Mouse (Mus musculus) R1 (cell line): Measurements from ENCODE around the gene Spred3.
A peak's percentile ranks its signal among the peaks of the same experiment; 100 is the strongest.
"Not testable (repeated sequence)": the region's sequence is repeated elsewhere in the genome, so short reads cannot be mapped to it uniquely, and the experiment has no call there.

Experiments
- DNase-seq: peaks from one replicate; pipeline ENCODE4 v3.0.0-alpha.2; 2018; ENCODE audit warnings: low read depth, low spot score

Spred3 gene

GRCm38 (mm10) chr7:29169231-29170065 lies 763 bp downstream of the Spred3 start:
- peak; percentile 97 for DNase-seq

GRCm38 (mm10) chr7:29168791-29169230 lies 1.4 kb downstream of the Spred3 start:
- peak; percentile 52 for DNase-seq

DNA sequence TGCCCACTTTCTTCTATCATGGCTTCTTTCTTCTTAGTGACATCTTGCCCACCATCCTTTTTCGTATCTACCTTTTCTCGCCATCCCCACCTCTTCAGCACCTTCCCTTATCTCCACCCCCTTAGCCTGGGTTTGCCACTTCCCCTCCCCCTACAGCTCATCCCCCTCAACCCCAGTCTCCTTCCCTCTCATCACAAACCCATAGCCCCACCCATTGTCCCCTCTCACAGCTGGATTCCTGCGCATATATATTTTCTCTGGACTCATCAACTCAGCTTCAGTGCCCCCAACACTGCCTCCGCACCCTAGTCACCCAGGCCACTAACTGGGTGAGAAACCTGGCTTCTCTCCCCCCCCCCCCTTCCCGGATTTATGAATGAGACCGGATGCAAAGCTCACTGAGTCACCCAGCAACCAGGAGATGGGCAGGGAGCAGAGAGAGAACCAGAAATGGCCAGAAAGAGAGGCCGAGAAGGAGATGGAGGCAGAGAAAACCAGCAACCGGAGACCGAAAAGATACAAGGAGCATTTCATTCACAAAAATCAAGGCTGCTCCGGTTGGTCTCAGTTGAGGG lies 2.0 kb downstream of the Spred3 start:
- peak; percentile 52 for DNase-seq

DNA sequence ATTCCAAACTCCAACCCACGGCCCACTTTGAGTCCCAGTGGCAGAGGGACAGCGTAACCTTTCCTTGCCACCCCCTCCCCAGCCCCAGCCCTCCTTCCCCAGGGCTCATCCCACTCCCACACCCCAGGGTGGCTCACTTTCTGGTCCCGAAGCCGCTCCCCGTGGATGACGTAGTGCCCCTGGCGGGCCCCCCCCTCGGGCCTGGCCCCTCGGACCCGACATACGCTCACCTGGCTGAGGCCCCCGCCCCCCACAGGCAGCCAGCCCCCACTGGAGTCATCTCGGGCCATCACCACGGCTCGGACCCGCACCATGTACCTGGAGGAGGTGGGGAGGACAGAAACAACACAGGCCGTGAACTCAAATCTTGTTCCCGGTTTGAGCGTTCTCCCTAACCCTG lies 2.6 kb downstream of the Spred3 start:
- DNase-seq = no peak

DNA sequence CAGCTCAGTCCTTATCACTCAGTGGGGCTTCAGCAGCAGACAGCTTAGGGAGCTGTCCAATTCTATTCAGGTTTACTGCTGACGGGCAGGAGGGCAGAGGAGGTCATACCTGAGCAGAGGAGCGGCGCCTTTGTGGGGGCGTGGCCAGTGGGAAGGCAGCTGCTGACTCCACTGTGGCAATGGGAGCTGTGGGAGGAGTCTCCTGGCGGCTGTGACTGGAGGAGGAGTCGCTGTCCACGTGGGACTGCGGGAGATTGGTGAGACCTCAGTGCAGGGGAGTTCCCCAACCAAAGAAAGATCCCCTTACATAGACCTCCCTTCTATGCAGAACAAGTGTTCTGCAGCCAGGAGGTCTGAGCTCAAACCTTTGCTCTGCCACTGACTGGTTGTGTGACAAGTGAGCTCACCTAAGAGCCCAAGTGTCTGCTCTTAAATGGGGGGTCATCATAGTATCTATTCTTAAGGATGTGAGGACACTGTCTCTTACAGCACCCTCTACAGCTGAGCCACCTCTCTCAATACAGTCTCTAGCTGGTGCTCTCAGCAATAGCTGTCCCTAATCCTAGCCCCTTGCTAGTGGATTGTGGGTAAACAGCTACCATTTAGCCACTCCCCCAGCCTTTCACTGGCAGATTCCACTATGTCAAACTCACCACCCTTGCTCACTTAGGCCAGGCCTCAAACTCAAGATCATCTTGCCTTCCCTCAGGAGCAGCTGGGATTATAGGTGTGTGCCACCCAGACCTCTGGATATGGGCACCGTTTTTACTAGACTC lies 7.3 kb downstream of the Spred3 start:
- DNase-seq = peak; percentile 99

DNA sequence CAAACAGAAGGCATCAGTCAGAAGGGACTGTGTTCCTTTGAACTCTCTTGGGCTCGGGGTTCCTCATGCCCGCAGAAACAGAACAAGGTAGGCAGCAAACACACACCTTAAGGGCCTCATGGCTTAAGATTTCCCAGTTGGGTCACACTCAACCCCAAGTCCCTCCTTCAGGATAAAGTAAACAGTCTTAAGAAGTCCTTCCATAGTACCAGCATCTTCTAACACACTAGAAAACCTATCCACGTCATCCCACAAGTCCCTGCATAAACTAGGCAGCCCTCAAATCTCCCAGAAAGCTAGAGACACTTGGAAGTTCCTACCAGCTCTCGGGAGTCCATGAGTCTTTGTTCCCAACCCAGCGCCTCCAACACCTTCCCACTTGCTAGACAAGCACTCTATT lies 7.9 kb downstream of the Spred3 start:
- no peak for DNase-seq

DNA sequence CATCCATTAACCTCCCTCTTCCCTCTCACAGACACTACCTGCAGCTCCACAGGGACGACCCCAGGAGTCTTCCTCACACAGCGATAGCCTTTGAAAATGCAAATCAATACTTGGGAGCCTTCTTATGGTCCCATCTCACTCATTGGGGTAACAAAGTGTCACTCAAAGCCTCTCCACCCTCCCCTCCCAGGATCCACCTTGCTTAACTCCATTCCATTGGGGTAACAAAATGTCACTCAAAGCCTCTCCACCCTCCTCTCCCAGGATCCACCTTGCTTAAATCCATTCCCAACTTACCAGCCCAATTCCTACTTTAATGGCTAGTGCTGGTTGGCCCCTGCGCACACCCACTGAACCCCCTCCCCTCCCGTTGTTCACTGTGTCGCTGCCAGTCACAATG lies 11.9 kb downstream of the Spred3 start:
- DNase-seq = peak; percentile 99

- peak; percentile 93 for DNase-seq
Measured at GRCm38 (mm10) chr7:29155838-29156782, 14.1 kb downstream of the Spred3 start, which contains the start of gene Fam98c. Fam98c (minus strand) TSS chr7:29156234.

DNA sequence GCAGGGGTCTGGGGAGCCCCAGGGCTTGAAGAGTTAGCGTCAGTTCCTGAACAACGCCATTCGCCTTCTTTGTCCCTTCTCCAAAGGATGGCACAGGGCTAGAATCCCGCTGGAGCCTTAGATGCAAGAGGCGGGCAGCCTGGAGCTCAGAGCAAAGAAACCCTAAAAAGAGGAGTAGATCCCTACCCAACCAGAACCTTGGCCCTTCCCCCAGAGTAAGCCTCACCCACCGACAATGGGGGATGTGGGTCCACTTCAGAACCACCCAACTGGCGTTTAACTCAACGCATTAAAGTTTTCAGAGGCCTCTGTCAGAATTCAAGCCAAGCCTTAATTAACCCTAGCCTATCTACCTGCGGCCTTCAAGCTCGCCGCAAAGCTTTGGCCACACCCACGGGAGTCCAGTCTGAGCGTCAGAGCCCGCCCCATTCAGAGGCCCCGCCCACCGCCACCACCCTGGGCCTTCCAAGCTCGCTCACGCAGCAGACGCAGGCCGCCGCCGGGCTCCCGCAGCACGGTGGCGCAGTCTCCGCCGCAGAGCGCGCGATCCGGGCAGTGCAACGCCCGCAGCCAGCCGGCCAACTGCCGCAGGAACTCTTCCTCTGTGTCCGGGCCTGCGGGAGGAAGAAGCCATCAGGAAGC lies 14.9 kb downstream of the Spred3 start:
- peak; percentile 93 for DNase-seq

- peak; percentile 86 for DNase-seq
Measured at GRCm38 (mm10) chr7:29154018-29154720, 16.0 kb downstream of the Spred3 start.

DNA sequence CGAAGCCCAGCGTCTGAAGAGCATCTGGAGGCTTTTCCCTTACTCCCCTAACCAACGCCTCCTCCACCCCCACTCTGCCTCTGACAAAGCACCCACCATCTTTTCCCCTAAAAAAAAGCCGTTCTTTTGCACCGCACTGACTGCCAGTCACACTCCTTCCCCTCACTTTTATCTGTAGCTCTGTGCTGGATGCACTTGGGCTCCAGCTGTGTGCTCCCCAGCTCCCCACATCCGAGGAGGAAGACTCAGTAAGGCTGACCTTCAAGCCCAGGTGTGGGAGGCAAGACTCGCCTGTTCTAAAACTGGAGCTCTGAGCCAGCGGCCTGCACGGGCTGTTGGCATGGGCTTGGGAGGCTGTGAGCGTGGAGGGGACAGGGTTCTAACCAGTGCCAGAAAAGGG lies 18.7 kb downstream of the Spred3 start:
- DNase-seq = no peak

GRCm38 (mm10) chr7:29148771-29149170 lies 21.4 kb downstream of the Spred3 start:
- no peak for DNase-seq

- DNase-seq = no peak
Measured at GRCm38 (mm10) chr7:29146625-29147367, 23.4 kb downstream of the Spred3 start.

- peak; percentile 62 for DNase-seq
Measured at GRCm38 (mm10) chr7:29144006-29144405, 26.2 kb downstream of the Spred3 start.

GRCm38 (mm10) chr7:29141416-29141815 lies 28.8 kb downstream of the Spred3 start:
- no peak for DNase-seq

- DNase-seq = not testable (repeated sequence)
Measured at GRCm38 (mm10) chr7:29139237-29139636, 31.0 kb downstream of the Spred3 start.

DNA sequence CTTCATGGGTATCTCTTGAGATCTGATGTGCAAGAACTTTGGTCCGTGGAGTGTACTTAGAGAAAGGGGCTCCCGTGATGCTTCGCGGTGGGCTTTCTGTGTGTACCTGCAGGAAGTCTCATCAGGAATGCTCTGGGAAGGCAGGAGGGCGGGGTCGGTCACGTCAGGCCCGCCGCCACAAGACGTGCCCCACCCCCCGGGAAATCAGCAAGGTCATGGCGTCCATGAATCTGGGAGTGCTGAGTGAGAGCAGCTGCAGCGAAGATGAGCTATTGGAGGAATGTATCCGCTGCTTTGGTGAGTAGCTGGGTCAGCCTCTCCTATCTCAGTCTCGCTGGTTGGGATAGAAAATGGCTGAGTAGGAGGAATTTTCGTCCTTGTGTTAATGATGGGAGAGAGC lies 32.8 kb downstream of the Spred3 start:
- peak; percentile 97 for DNase-seq

DNA sequence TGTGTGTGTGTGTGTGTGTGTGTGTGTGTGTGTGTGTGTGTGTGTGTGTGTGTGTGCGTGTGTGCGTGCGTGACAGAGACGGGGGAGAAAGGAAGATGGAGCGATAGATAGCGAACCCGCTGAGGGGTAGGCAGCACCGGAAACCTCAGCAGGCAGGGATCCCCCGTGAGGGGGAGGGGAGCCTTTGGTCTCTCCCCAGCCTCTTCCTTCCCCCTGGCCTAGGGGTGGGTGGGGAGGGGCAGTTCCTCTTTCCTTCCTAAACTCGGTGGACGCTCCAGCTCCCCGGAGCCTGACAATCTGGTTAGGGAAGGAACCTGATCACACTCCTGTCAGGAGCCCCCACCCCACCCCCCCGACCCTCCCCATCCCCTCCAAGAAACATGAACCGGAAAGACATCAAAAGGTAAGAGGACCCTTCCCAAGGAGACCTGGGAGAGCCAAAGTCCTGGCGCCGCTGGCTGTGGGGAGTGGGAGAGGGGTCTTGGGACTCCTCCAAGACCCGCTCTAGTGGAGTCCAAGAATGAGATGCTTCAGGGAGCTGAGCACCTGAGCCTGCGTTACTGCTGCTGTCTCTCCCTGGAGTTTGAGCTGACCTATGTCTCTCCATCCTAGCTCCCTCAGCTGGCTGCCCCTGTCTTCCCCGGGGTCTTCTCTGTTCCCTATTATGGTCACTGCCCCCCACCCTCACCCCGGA lies 35.4 kb downstream of the Spred3 start, which contains the start of gene Rasgrp4:
Rasgrp4 (plus strand) TSS at position 159 of the 694 bp plus-strand sequence.
- peak; percentile 61 for DNase-seq

GRCm38 (mm10) chr7:29134230-29134629 lies 36.0 kb downstream of the Spred3 start:
- DNase-seq = no peak
